Mouse (Mus musculus) liver, adult 2 months (tissue): ENCODE data around the gene Hoxc6.

Experiments
- CTCF ChIP-seq: fragments of 200-500 bp; IDR thresholded peaks from 2 replicates; pipeline ENCODE4 v1.5.1; 2011; ENCODE audit warnings: low read depth, low read length, control low read depth
- POLR2A ChIP-seq: fragments of 200-500 bp; IDR thresholded peaks from 2 replicates; pipeline ENCODE4 v1.6.1; 2011; ENCODE audit warnings: low read length, control low read depth; ENCODE audit not compliant: insufficient read depth; ENCODE audit errors: extremely low read depth

- TF ChIP-seq CTCF (no peak), POLR2A (no peak)
These were observed 25.8 kb upstream of the Hoxc6 start for GRCm38 (mm10) chr15:102972254-102972653.
